Mouse (Mus musculus) embryo, embryonic 9.5 days (tissue): ENCODE results near the gene Vmn2r110.

ENCODE experiments used
- DNase-seq: peaks from one replicate; pipeline ENCODE4 v3.0.0-alpha.2; 2017; ENCODE audit errors: extremely low spot score

Vmn2r110 gene

GRCm38 (mm10) chr17:20596323-20596722 is at the start of gene Vmn2r110:
TSS of gene Vmn2r110 (minus strand) at chr17:20596423.
- DNase-seq = no peak

- DNase-seq = no peak
These were observed 28.6 kb upstream of the Vmn2r110 start, which contains the start of gene Fpr-rs3 for GRCm38 (mm10) chr17:20624777-20625176. TSS of gene Fpr-rs3 (minus strand) at chr17:20624877.

- no peak for DNase-seq
These were observed 31.6 kb downstream of the Vmn2r110 start, which contains the start of gene Vmn2r109 for GRCm38 (mm10) chr17:20564656-20565055. TSS of gene Vmn2r109 (minus strand) at chr17:20564756.
